ENCODE assay signal across 7 mouse cellular contexts in genomic region chr12:108758273-108758672, GRCm38 (mm10). TPM values are rescaled to one million over a fixed set of nuclear protein-coding genes. Genes with fewer than 3 reads are reported as not detected.
DNase-seq lines count a peak whose midpoint lies in the region; ATAC-seq and TF ChIP-seq lines count a peak whose summit lies in the region.

No protein-coding gene starts in this region.

- no peak overlapping the region for H3K9ac ChIP-seq in intestine, embryonic 14.5 days (ENCODE audit: low read length)

- no peaks in the 10 kb centered on the region for H3K36me3 ChIP-seq in forebrain, embryonic 10.5 days (replicated peaks)
- H3K36me3 ChIP-seq in intestine, embryonic 14.5 days (ENCODE audit: control insufficient read depth, insufficient read depth, low read length): no peaks in the 10 kb centered on the region
- H3K36me3 ChIP-seq in myocyte (ENCODE audit: control insufficient read depth, insufficient read depth): no peaks in the 10 kb centered on the region

- 0 out of 2 replicates have a peak overlapping the region, but pooled peaks have one; percentile 7 for H3K27ac ChIP-seq in layer of hippocampus, adult 2 months
- peak overlapping the region; percentile 81 for H3K27ac ChIP-seq in forebrain, embryonic 10.5 days
- no peak overlapping the region for H3K27ac ChIP-seq in intestine, embryonic 14.5 days (ENCODE audit: low read depth)

- TF ChIP-seq CTCF in layer of hippocampus, adult 2 months (conservative IDR thresholded peaks at IDR 0.05): no peak; the same call in 1 of the 2 replicates

- H3K4me1 ChIP-seq in forebrain, embryonic 10.5 days: peaks cover 13% of the 10 kb centered on the region
- H3K4me1 ChIP-seq in intestine, embryonic 14.5 days (replicated peaks; ENCODE audit: control insufficient read depth, insufficient read depth, low read length): 0 out of 2 replicates have a peak, but pooled peaks cover 2% of the 10 kb centered on the region

- H3K27me3 ChIP-seq in forebrain, embryonic 10.5 days (ENCODE audit: poor library complexity, severe bottlenecking): no peaks in the 10 kb centered on the region
- H3K27me3 ChIP-seq in intestine, embryonic 14.5 days (replicated peaks; ENCODE audit: control insufficient read depth, insufficient read depth, low read length): no peaks in the 10 kb centered on the region
- H3K27me3 ChIP-seq in myocyte (ENCODE audit: control insufficient read depth, insufficient read depth, insufficient read length): no peaks in the 10 kb centered on the region

- no peak overlapping the region for H3ac ChIP-seq in myocyte (ENCODE audit: control insufficient read depth, insufficient read length)

- no peak for ATAC-seq in intestine, embryonic 14.5 days (replicated peaks; ENCODE audit: low FRiP score, low TSS enrichment, low read depth)

- H3K4me3 ChIP-seq in layer of hippocampus, adult 2 months: peak overlapping the region; percentile 84; the same call in 1 of the 2 replicates
- H3K4me3 ChIP-seq in forebrain, embryonic 10.5 days: peak overlapping the region; percentile 59
- no peak overlapping the region for H3K4me3 ChIP-seq in intestine, embryonic 14.5 days (ENCODE audit: low read depth, low read length)
- peak overlapping the region; percentile 25 for H3K4me3 ChIP-seq in myocyte

- WGBS in forebrain, embryonic 10.5 days: 80% methylated on average over 8 of the region's 8 CpGs
- 69% methylated on average over 8 of the region's 8 CpGs for WGBS in intestine, embryonic 14.5 days

- no peak for TF ChIP-seq POLR2A in myocyte (IDR thresholded peaks at IDR 0.05; ENCODE audit: insufficient read length, low read depth)

- no peaks in the 10 kb centered on the region for H3K79me2 ChIP-seq in myocyte (ENCODE audit: control insufficient read depth, insufficient read depth)

- H3K4me2 ChIP-seq in intestine, embryonic 14.5 days (ENCODE audit: low read length): peak overlapping the region; percentile 88; the same call in 1 of the 2 replicates
- H3K4me2 ChIP-seq in myocyte (ENCODE audit: low read depth): peak overlapping the region; percentile 43

- peak; percentile 32 to 43 for DNase-seq in layer of hippocampus, adult 2 months (ENCODE audit: low spot score in 2 of 2)
- no peak for DNase-seq in layer of hippocampus, postnatal 25 days (ENCODE audit: extremely low spot score in 1 of 2, low spot score in 1 of 2)
- DNase-seq in forebrain, embryonic 10.5 days (ENCODE audit: extremely low spot score, low spot score): no peak
- DNase-seq in intestine, embryonic 14.5 days (ENCODE audit: low spot score): no peak
- DNase-seq in adrenal gland, adult 18-20 months (ENCODE audit: low spot score in 2 of 2): no peak
- no peak for DNase-seq in cerebellum, adult 8-10 months

- H3K9me3 ChIP-seq in forebrain, embryonic 10.5 days: no peaks in the 10 kb centered on the region
- no peaks in the 10 kb centered on the region for H3K9me3 ChIP-seq in intestine, embryonic 14.5 days (ENCODE audit: control insufficient read depth, low read length)

TF ChIP-seq in myocyte, 11 proteins besides CTCF, POLR2A, EP300 and RAD21:
- no peak for TF ChIP-seq MAX (IDR thresholded peaks at IDR 0.05; ENCODE audit: low read depth)
- TF ChIP-seq MYOG (IDR thresholded peaks at IDR 0.05; ENCODE audit: control insufficient read depth in 1 of 3, insufficient read depth in 1 of 3, insufficient read length in 2 of 3, low read depth in 2 of 3): no peak
- TF ChIP-seq REST (IDR thresholded peaks at IDR 0.05; ENCODE audit: insufficient read depth, insufficient read length): no peak

RNA-seq across cellular contexts. Expression of gene Yy1, which starts 34.5 kb away (rescaled TPM):
- total RNA-seq in layer of hippocampus, adult 2 months (2021): 10 to 100 TPM; 45.0 to 53.7 TPM
- total RNA-seq in layer of hippocampus, postnatal 25 days (2021): 10 to 100 TPM; 48.9 to 51.6 TPM
- polyA plus RNA-seq in forebrain, embryonic 10.5 days (2016; fragmentation: Nextera tagmentation; extraction: Ambion mirVana): 15.1 and 15.4 TPM in 2 replicates
- polyA plus RNA-seq in intestine, embryonic 14.5 days (2014; fragmentation: Nextera tagmentation; extraction: Ambion mirVana): 18.4 and 20.5 TPM in 2 replicates
- polyA plus RNA-seq in myocyte (2012; fragmentation: generic; extraction: Trizol): 15.3 TPM
- total RNA-seq in adrenal gland, adult 18-20 months (2021): 10 to 100 TPM; 55.5 to 79.9 TPM

RNA-seq across cellular contexts. Expression of gene Degs2, which starts 56.2 kb away (rescaled TPM):
- total RNA-seq in layer of hippocampus, adult 2 months (2021): 1 to 10 TPM; 3.7 to 5.4 TPM
- total RNA-seq in layer of hippocampus, postnatal 25 days (2021): 1 to 10 TPM; 3.6 to 3.8 TPM
- polyA plus RNA-seq in forebrain, embryonic 10.5 days (2016; fragmentation: Nextera tagmentation; extraction: Ambion mirVana): 1.1 and 1.7 TPM in 2 replicates
- polyA plus RNA-seq in intestine, embryonic 14.5 days (2014; fragmentation: Nextera tagmentation; extraction: Ambion mirVana): 43.9 and 51.6 TPM in 2 replicates
- 0.11 TPM for polyA plus RNA-seq in myocyte (2012; fragmentation: generic; extraction: Trizol)
- under 1 TPM in 1 of 2 experiments, not detected in 1; 0.17 TPM for total RNA-seq in adrenal gland, adult 18-20 months (2021)

Comparison
In these comparisons a context has a peak if more than half of its experiments do, and no peak if none do; other contexts are left out.
1. DNase-seq: peak in layer of hippocampus, adult 2 months (2 of 2); none in layer of hippocampus, postnatal 25 days (0 of 2), forebrain, embryonic 10.5 days (single experiment), intestine, embryonic 14.5 days (single experiment), adrenal gland, adult 18-20 months (0 of 2) and cerebellum, adult 8-10 months (single experiment).